In genomic region chr14:103567957-103568356, GRCm38 (mm10) we compare ENCODE assay signal across 24 mouse cellular contexts. TPM values are rescaled to one million over a fixed set of nuclear protein-coding genes. Genes with fewer than 3 reads are reported as not detected.
DNase-seq lines count a peak whose midpoint lies in the region; ATAC-seq lines count a peak whose summit lies in the region.
"Had no signal": no experiment of that assay in that cellular context is flagged by ENCODE, and none has a peak within 500 bp of the region (broad histone marks: within the 10 kb centered on the region; RNA-seq: fewer than 3 reads in every experiment).

No protein-coding gene starts in this region.

- intact Hi-C loops in heart, postnatal 14 days (cut with DNase I), result no loop called here

- no peaks in the 10 kb centered on the region for H3K9me3 ChIP-seq in forebrain, embryonic 14.5 days (replicated peaks; ENCODE audit: control insufficient read depth, low read length)
- H3K9me3 ChIP-seq in forebrain, embryonic 10.5 days, result no peaks in the 10 kb centered on the region
- H3K9me3 ChIP-seq in kidney, embryonic 14.5 days (ENCODE audit: control insufficient read depth, low read length), result no peaks in the 10 kb centered on the region
- H3K9me3 ChIP-seq: embryonic facial prominence, embryonic 12.5 days; megakaryocyte, embryonic 14.5 days; neural tube, embryonic 15.5 days had no signal

- no peak for DNase-seq in forebrain, embryonic 14.5 days (ENCODE audit: low spot score)
- DNase-seq in forebrain, embryonic 10.5 days (ENCODE audit: extremely low spot score, low spot score), result no peak
- DNase-seq in kidney, postnatal 10 days, result no peak
- DNase-seq in Muller cell, postnatal 12 days (ENCODE audit: inconsistent ontology term), result peak; percentile 72
- peak; percentile 69 to 73 for DNase-seq in adrenal gland, postnatal 36 days
- DNase-seq in heart, postnatal 14 days, result no peak
- DNase-seq: B cell, adult 2 months; gastrocnemius, postnatal 25 days; heart, adult 2 months; heart, postnatal 4 days; kidney, adult 8-10 months; left cerebral cortex, postnatal 4 days; liver; lung, adult 18-20 months; lung, postnatal 14 days; thymus, postnatal 25 days had no signal

- peak overlapping the region; percentile 9; the same call in 1 of the 2 replicates for H3K27ac ChIP-seq in forebrain, embryonic 14.5 days (ENCODE audit: low read depth, low read length)
- no peak overlapping the region for H3K27ac ChIP-seq in forebrain, embryonic 10.5 days
- no peak overlapping the region for H3K27ac ChIP-seq in kidney, embryonic 14.5 days (ENCODE audit: low read depth, low read length)
- H3K27ac ChIP-seq: embryonic facial prominence, embryonic 12.5 days; heart, adult 2 months; neural tube, embryonic 15.5 days had no signal

- 47% methylated on average over 1 of the region's 1 CpGs for WGBS in forebrain, embryonic 14.5 days
- 63% methylated on average over 1 of the region's 1 CpGs for WGBS in forebrain, embryonic 10.5 days
- 23% methylated on average over 1 of the region's 1 CpGs for WGBS in kidney, embryonic 14.5 days

- no peak for ATAC-seq in forebrain, embryonic 14.5 days
- peak; percentile 28; the same call in 1 of the 2 replicates for ATAC-seq in kidney, embryonic 14.5 days (ENCODE audit: low FRiP score, low TSS enrichment)
- no peak for ATAC-seq in megakaryocyte, adult 5-6 weeks (ENCODE audit: poor library complexity, severe bottlenecking)
- ATAC-seq: midbrain, embryonic 16.5 days had no signal

- H3K27me3 ChIP-seq in forebrain, embryonic 14.5 days (replicated peaks; ENCODE audit: control insufficient read depth, insufficient read depth, low read length), result no peaks in the 10 kb centered on the region
- H3K27me3 ChIP-seq in forebrain, embryonic 10.5 days (ENCODE audit: poor library complexity, severe bottlenecking), result no peaks in the 10 kb centered on the region
- no peaks in the 10 kb centered on the region for H3K27me3 ChIP-seq in kidney, embryonic 14.5 days (ENCODE audit: control insufficient read depth, insufficient read depth, low read length)
- H3K27me3 ChIP-seq: embryonic facial prominence, embryonic 12.5 days; megakaryocyte, embryonic 14.5 days; neural tube, embryonic 15.5 days had no signal

- H3K4me3 ChIP-seq in forebrain, embryonic 14.5 days (ENCODE audit: low read depth, low read length), result no peak overlapping the region
- H3K4me3 ChIP-seq in forebrain, embryonic 10.5 days, result no peak overlapping the region
- H3K4me3 ChIP-seq in kidney, embryonic 14.5 days (ENCODE audit: low read length), result no peak overlapping the region
- H3K4me3 ChIP-seq: embryonic facial prominence, embryonic 12.5 days; erythroblast, embryonic 14.5 days; heart, adult 2 months; megakaryocyte, embryonic 14.5 days; neural tube, embryonic 15.5 days had no signal

- no peaks in the 10 kb centered on the region for H3K36me3 ChIP-seq in forebrain, embryonic 14.5 days (ENCODE audit: control insufficient read depth, insufficient read depth, low read length)
- H3K36me3 ChIP-seq in forebrain, embryonic 10.5 days (replicated peaks), result no peaks in the 10 kb centered on the region
- no peaks in the 10 kb centered on the region for H3K36me3 ChIP-seq in kidney, embryonic 14.5 days (ENCODE audit: control insufficient read depth, insufficient read depth, low read length)
- H3K36me3 ChIP-seq: embryonic facial prominence, embryonic 12.5 days; neural tube, embryonic 15.5 days had no signal

- no peak overlapping the region for H3K9ac ChIP-seq in forebrain, embryonic 14.5 days (ENCODE audit: low read length)
- no peak overlapping the region for H3K9ac ChIP-seq in kidney, embryonic 14.5 days (ENCODE audit: low read depth, low read length)
- H3K9ac ChIP-seq: embryonic facial prominence, embryonic 12.5 days; neural tube, embryonic 15.5 days had no signal

- H3K4me2 ChIP-seq in forebrain, embryonic 14.5 days (ENCODE audit: low read length), result no peak overlapping the region
- H3K4me2 ChIP-seq in kidney, embryonic 14.5 days (replicated peaks; ENCODE audit: low read depth, low read length), result no peak overlapping the region
- H3K4me2 ChIP-seq: embryonic facial prominence, embryonic 12.5 days; neural tube, embryonic 15.5 days had no signal

- H3K4me1 ChIP-seq in forebrain, embryonic 14.5 days (ENCODE audit: control insufficient read depth, insufficient read depth, low read length), result no peaks in the 10 kb centered on the region
- peaks cover 2% of the 10 kb centered on the region; the same call in 1 of the 2 replicates for H3K4me1 ChIP-seq in forebrain, embryonic 10.5 days
- no peaks in the 10 kb centered on the region for H3K4me1 ChIP-seq in kidney, embryonic 14.5 days (ENCODE audit: control insufficient read depth, insufficient read depth, low read length)
- H3K4me1 ChIP-seq: embryonic facial prominence, embryonic 12.5 days had no signal

RNA-seq across cellular contexts. Expression of gene Scel, which starts 54.8 kb away (rescaled TPM):
- polyA plus RNA-seq in forebrain, embryonic 14.5 days (2014; fragmentation: Nextera tagmentation; extraction: Ambion mirVana), result 0.18 and 0.23 TPM in 2 replicates
- 0.09 and 0.20 TPM in 2 replicates for polyA plus RNA-seq in forebrain, embryonic 10.5 days (2016; fragmentation: Nextera tagmentation; extraction: Ambion mirVana)
- 1.2 and 2.0 TPM in 2 replicates for polyA plus RNA-seq in kidney, embryonic 14.5 days (2014; fragmentation: Nextera tagmentation; extraction: Ambion mirVana)
- under 1 TPM; 0.26 TPM for total RNA-seq in adrenal gland, postnatal 36 days (2021)
- 0.51 and 0.73 TPM in 2 replicates for total RNA-seq in megakaryocyte, adult 5-6 weeks (2015)
- 0.62 and 1.7 TPM in 2 replicates for total RNA-seq in megakaryocyte, adult 5-6 weeks (2017)
- under 1 TPM; 0.32 to 0.41 TPM for total RNA-seq in heart, postnatal 14 days (2021)
- polyA plus RNA-seq: erythroblast, embryonic 14.5 days; testis, adult 2 months had no signal

Comparison
In these comparisons a context has a peak if more than half of its experiments do, and no peak if none do; other contexts are left out.
1. DNase-seq: peak in Muller cell, postnatal 12 days (single experiment) and adrenal gland, postnatal 36 days (2 of 2); none in forebrain, embryonic 14.5 days (single experiment), forebrain, embryonic 10.5 days (single experiment), kidney, postnatal 10 days (single experiment) and heart, postnatal 14 days (0 of 2).